Mouse (Mus musculus) hindbrain, embryonic 15.5 days (tissue): Measurements from ENCODE around the gene Abcb5. TPM values are rescaled to one million over a fixed set of nuclear protein-coding genes. Genes with fewer than 3 reads are reported as not detected.

Experiments used
- ATAC-seq: fragments of 200-750 bp; cut with Nextera tagmentation; 2 replicates; pipeline ENCODE4 v1.8.0; 2017; ENCODE audit warnings: low read depth, moderate number of reproducible peaks, moderate TSS enrichment; ENCODE audit not compliant: low FRiP score
- H3K27ac ChIP-seq: fragments of 300-500 bp; sonication (generic); replicated peaks from 2 replicates; pipeline ENCODE4 v1.5.1; 2015; ENCODE audit warnings: mild to moderate bottlenecking, inconsistent platforms
- H3K27me3 ChIP-seq: fragments of 300-500 bp; sonication (generic); 2 replicates; pipeline ENCODE4 v1.6.1; 2015; ENCODE audit warnings: control low read depth, inconsistent platforms
- H3K36me3 ChIP-seq: fragments of 300-500 bp; sonication (generic); 2 replicates; pipeline ENCODE4 v1.6.1; 2015; ENCODE audit warnings: control low read depth, inconsistent platforms
- H3K4me1 ChIP-seq: fragments of 300-500 bp; sonication (generic); replicated peaks from 2 replicates; pipeline ENCODE4 v1.6.1; 2015; ENCODE audit warnings: control low read depth, inconsistent platforms
- H3K4me2 ChIP-seq: fragments of 300-500 bp; sonication (generic); 2 replicates; pipeline ENCODE4 v1.6.1; 2015; ENCODE audit warnings: moderate library complexity, mild to moderate bottlenecking, inconsistent platforms
- H3K4me3 ChIP-seq: fragments of 300-500 bp; sonication (generic); 2 replicates; pipeline ENCODE4 v1.5.1; 2015; ENCODE audit warnings: mild to moderate bottlenecking, inconsistent platforms
- H3K9ac ChIP-seq: fragments of 300-500 bp; sonication (generic); 2 replicates; pipeline ENCODE4 v1.6.1; 2015; ENCODE audit warnings: inconsistent platforms
- H3K9me3 ChIP-seq: fragments of 300-500 bp; sonication (generic); 2 replicates; pipeline ENCODE4 v1.6.1; 2016; ENCODE audit warnings: control low read depth, inconsistent platforms
- WGBS: fragments of 180-500 bp; shearing (Covaris S2); methylation state at CpG from one replicate; pipeline ENCODE4 v1.1.7; 2015; 5-methylcytosine and 5-hydroxymethylcytosine counted together
- polyA plus RNA-seq: library from polyadenylated mRNA; unstranded; fragments of >200 nt; fragmentation: Nextera tagmentation; extraction: Ambion mirVana; gene quantifications from 2 replicates; pipeline ENCODE4 v1.2.1, GENCODE M21; 2015

The Abcb5 gene
- polyA plus RNA-seq, 1 experiment from 2014 or later: 0.14 TPM

GRCm38 (mm10) chr12:118846649-118847321, 119.4 kb downstream of the Abcb5 start:
- under 1% methylated on average over 59 of the region's 59 CpGs for WGBS

DNA sequence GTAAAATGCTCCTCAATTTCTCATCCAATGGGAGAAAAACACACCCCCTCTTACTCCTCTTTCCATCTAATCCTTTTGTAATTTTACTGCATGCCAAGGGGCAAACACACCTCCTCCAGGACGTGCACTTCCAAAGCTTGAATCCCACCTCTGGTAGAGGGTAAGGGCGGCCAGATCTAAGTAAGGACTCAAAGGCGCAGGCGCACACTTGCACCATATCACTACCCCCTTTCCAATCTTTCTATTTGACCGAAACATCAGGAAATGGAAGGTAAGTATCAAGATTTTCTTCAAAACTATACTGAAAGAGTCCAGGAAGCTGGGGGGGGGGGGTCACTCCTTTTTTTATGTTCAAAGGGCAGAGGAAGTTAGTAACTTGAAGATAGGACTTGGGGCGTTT, 120.0 kb downstream of the Abcb5 start, which contains the start of gene Sp8:
Gene Sp8, plus strand, starts transcription at position 109 of the 400 bp plus-strand sequence.
- 4% methylated on average over 6 of the region's 6 CpGs for WGBS
- Histone ChIP-seq H3K27me3 (peaks cover 75% of the 10 kb centered on the region), H3K4me3 (peak within 1 kb of the TSS; percentile 41), H3K36me3 (no peaks in the 10 kb centered on the region), H3K4me1 (peaks cover 30% of the 10 kb centered on the region), H3K27ac (no peak within 1 kb of the TSS), H3K4me2 (peak within 1 kb of the TSS; percentile 60), H3K9ac (0 out of 2 replicates have a peak within 1 kb of the TSS, but pooled peaks have one; percentile 7), H3K9me3 (no peaks in the 10 kb centered on the region)
- no peak for ATAC-seq

More at GRCm38 (mm10) chr12:118846649-118847321, 119.4 kb downstream of the Abcb5 start:
- H3K36me3 ChIP-seq: no peaks in the 10 kb centered on the region
- ATAC-seq: peak; percentile 55
- H3K9ac ChIP-seq: 0 out of 2 replicates have a peak overlapping the region, but pooled peaks have one; percentile 7
- H3K4me3 ChIP-seq: peak overlapping the region; percentile 41
- H3K9me3 ChIP-seq: no peaks in the 10 kb centered on the region
- H3K4me2 ChIP-seq: peak overlapping the region; percentile 60
- no peak overlapping the region for H3K27ac ChIP-seq
- peaks cover 72% of the 10 kb centered on the region for H3K27me3 ChIP-seq
- peaks cover 30% of the 10 kb centered on the region for H3K4me1 ChIP-seq

- no peak for ATAC-seq
- no peak overlapping the region for H3K27ac ChIP-seq
- no peak overlapping the region for H3K9ac ChIP-seq
- H3K27me3 ChIP-seq: peaks cover 75% of the 10 kb centered on the region
- H3K9me3 ChIP-seq: no peaks in the 10 kb centered on the region
- WGBS: 17% methylated on average over 3 of the region's 3 CpGs
- no peak overlapping the region for H3K4me3 ChIP-seq
- no peak overlapping the region for H3K4me2 ChIP-seq
- peaks cover 30% of the 10 kb centered on the region for H3K4me1 ChIP-seq
- no peaks in the 10 kb centered on the region for H3K36me3 ChIP-seq
Observed at GRCm38 (mm10) chr12:118845351-118845750, 120.9 kb downstream of the Abcb5 start.

DNA sequence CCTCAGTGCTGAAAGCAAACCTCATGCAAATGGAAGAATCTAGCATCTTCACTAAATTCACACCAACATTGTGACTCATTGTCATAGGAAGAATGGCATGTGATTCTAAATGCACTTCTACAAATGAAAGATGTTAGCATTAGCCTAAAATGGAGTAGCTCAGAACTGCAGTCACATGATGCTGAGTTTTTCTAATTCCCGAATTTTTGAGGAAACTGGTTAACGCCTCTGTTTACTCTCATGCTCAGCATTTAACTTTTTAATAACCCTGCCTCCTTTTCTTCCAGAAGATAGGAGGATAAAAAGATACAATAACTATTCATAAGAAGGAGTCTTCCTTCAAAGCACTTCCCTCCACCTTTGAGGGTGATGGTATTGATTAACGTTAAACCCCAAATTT, 121.4 kb downstream of the Abcb5 start:
- Histone ChIP-seq H3K27ac (no peak overlapping the region), H3K27me3 (peaks cover 75% of the 10 kb centered on the region), H3K4me2 (no peak overlapping the region), H3K9me3 (no peaks in the 10 kb centered on the region), H3K9ac (no peak overlapping the region), H3K4me3 (no peak overlapping the region), H3K36me3 (no peaks in the 10 kb centered on the region), H3K4me1 (peaks cover 30% of the 10 kb centered on the region)
- ATAC-seq: no peak
- 24% methylated on average over 3 of the region's 3 CpGs for WGBS

- H3K9ac ChIP-seq: no peak overlapping the region
- H3K9me3 ChIP-seq: no peaks in the 10 kb centered on the region
- ATAC-seq: no peak
- H3K4me3 ChIP-seq: no peak overlapping the region
- H3K4me1 ChIP-seq: peaks cover 24% of the 10 kb centered on the region
- no peak overlapping the region for H3K27ac ChIP-seq
- peaks cover 80% of the 10 kb centered on the region for H3K27me3 ChIP-seq
- H3K4me2 ChIP-seq: no peak overlapping the region
- H3K36me3 ChIP-seq: no peaks in the 10 kb centered on the region
Observed at GRCm38 (mm10) chr12:118844111-118844510, 122.1 kb downstream of the Abcb5 start.

- no peak overlapping the region for H3K9ac ChIP-seq
- H3K27ac ChIP-seq: no peak overlapping the region
- peaks cover 86% of the 10 kb centered on the region for H3K27me3 ChIP-seq
Observed at GRCm38 (mm10) chr12:118842671-118843411, 123.4 kb downstream of the Abcb5 start.

GRCm38 (mm10) chr12:118841971-118842550, 124.2 kb downstream of the Abcb5 start:
- ATAC-seq: no peak
- WGBS: 16% methylated on average over 6 of the region's 6 CpGs
- Histone ChIP-seq H3K27ac (no peak overlapping the region), H3K4me2 (no peak overlapping the region), H3K4me1 (peaks cover 13% of the 10 kb centered on the region), H3K4me3 (no peak overlapping the region), H3K9me3 (no peaks in the 10 kb centered on the region), H3K9ac (no peak overlapping the region), H3K36me3 (no peaks in the 10 kb centered on the region), H3K27me3 (peaks cover 90% of the 10 kb centered on the region)

More at GRCm38 (mm10) chr12:118842671-118843411, 123.4 kb downstream of the Abcb5 start:
- Histone ChIP-seq H3K4me2 (peak overlapping the region; percentile 42), H3K36me3 (no peaks in the 10 kb centered on the region), H3K4me1 (peaks cover 11% of the 10 kb centered on the region), H3K9me3 (no peaks in the 10 kb centered on the region), H3K4me3 (peak overlapping the region; percentile 6; the same call in 1 of the 2 replicates)
- peak; percentile 49; the same call in 1 of the 2 replicates for ATAC-seq
- WGBS: under 1% methylated on average over 33 of the region's 33 CpGs

DNA sequence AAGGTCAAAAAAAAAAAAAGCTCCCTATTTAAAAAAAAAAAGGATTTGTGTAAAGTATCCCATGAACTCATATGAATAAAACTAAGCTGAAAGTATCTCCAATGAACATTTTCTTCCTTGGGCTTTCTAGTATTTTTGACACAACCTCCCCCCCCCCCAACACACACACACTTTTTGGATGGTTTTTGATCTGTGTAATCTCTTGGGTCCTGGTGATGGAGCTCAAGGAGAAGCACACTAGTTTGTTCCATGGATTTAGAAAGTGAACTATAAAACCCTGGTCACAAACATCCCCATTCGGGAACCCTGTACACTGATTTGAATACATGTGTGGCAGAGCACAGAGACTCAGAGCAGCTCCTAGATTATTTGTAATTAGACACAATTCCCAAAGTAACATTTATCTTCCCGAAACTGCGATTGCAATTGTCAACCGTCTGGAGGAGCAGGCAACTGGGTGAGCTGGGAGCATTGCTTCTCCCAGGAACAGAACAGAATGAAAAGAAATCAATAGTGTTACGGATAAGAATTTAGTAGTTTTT, 124.8 kb downstream of the Abcb5 start:
- H3K27ac ChIP-seq: no peak overlapping the region
- H3K27me3 ChIP-seq: peaks cover 90% of the 10 kb centered on the region

GRCm38 (mm10) chr12:118840861-118841260, 125.4 kb downstream of the Abcb5 start:
- H3K9me3 ChIP-seq: no peaks in the 10 kb centered on the region
- no peak overlapping the region for H3K9ac ChIP-seq
- no peak overlapping the region for H3K27ac ChIP-seq
- no peak overlapping the region for H3K4me2 ChIP-seq
- ATAC-seq: no peak
- H3K36me3 ChIP-seq: no peaks in the 10 kb centered on the region
- H3K27me3 ChIP-seq: peaks cover 90% of the 10 kb centered on the region
- WGBS: 2% methylated on average over 11 of the region's 12 CpGs
- peaks cover 15% of the 10 kb centered on the region for H3K4me1 ChIP-seq
- H3K4me3 ChIP-seq: no peak overlapping the region

More for the DNA sequence above, 124.8 kb downstream of the Abcb5 start:
- H3K36me3 ChIP-seq: no peaks in the 10 kb centered on the region
- no peak for ATAC-seq
- no peak overlapping the region for H3K4me3 ChIP-seq
- no peak overlapping the region for H3K4me2 ChIP-seq
- H3K9ac ChIP-seq: no peak overlapping the region
- peaks cover 13% of the 10 kb centered on the region for H3K4me1 ChIP-seq
- 7% methylated on average over 5 of the region's 5 CpGs for WGBS
- no peaks in the 10 kb centered on the region for H3K9me3 ChIP-seq

GRCm38 (mm10) chr12:118840301-118840700, 125.9 kb downstream of the Abcb5 start:
- 1% methylated on average over 15 of the region's 15 CpGs for WGBS
- Histone ChIP-seq H3K36me3 (no peaks in the 10 kb centered on the region), H3K9ac (no peak overlapping the region), H3K27me3 (peaks cover 87% of the 10 kb centered on the region), H3K4me3 (no peak overlapping the region), H3K27ac (no peak overlapping the region), H3K9me3 (no peaks in the 10 kb centered on the region), H3K4me1 (peaks cover 15% of the 10 kb centered on the region), H3K4me2 (no peak overlapping the region)
- ATAC-seq: no peak

DNA sequence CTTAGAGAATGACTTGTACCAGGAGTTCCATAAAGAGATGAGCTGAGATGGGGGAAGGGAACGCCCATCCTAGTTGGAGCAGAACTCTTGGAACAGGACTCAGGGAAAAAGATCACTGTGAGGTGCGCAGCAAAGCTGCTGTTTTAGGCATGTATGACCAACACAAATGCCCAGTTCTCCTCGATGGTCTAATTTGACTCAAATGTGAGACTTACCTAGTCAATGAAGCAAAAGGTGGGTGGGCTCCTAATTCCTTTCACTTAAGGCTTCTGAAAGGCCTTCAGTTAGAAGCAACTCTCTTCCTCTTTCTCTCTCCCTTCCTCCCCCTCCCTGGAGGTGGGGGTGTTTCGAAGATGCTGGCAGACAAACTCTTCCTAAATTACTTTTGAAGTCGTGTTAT, 126.8 kb downstream of the Abcb5 start:
- 11% methylated on average over 5 of the region's 5 CpGs for WGBS
- Histone ChIP-seq H3K27ac (no peak overlapping the region), H3K4me1 (peaks cover 15% of the 10 kb centered on the region), H3K4me2 (no peak overlapping the region), H3K36me3 (no peaks in the 10 kb centered on the region), H3K9me3 (no peaks in the 10 kb centered on the region), H3K9ac (no peak overlapping the region), H3K27me3 (peaks cover 84% of the 10 kb centered on the region), H3K4me3 (no peak overlapping the region)
- ATAC-seq: no peak

DNA sequence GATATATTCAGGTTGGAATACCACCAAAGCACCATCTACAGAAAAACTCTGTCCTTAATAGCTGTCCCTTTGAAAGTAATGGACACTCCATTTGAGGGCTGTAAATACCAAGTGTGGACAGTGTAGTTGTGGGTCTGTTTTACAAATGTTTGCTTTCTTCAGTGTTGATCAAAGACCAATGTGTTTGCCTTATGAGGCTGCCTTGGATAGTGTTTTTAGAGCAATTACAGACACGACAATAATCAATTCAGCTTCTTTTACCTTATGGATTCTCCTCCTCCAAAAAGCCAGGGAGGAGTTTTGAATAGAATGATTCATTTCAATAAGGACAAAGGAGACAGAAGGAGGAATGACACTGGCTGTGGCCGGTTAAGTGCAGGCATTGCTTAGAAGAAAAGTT, 128.0 kb downstream of the Abcb5 start:
- no peak overlapping the region for H3K27ac ChIP-seq
- H3K9me3 ChIP-seq: no peaks in the 10 kb centered on the region
- no peak overlapping the region for H3K4me2 ChIP-seq
- whole genome bisulfite sequencing: 6% methylated on average over 2 of the region's 2 CpGs
- no peak for ATAC-seq
- H3K36me3 ChIP-seq: no peaks in the 10 kb centered on the region
- H3K27me3 ChIP-seq: peaks cover 73% of the 10 kb centered on the region
- no peak overlapping the region for H3K9ac ChIP-seq
- H3K4me1 ChIP-seq: peaks cover 15% of the 10 kb centered on the region
- H3K4me3 ChIP-seq: no peak overlapping the region
